18 mouse cellular contexts compared by ENCODE assay signal in genomic region chr9:121195106-121195505, GRCm38 (mm10).
"Had no signal": no experiment of that assay in that cellular context is flagged by ENCODE, and none has a peak within 500 bp of the region (broad histone marks: within the 10 kb centered on the region; RNA-seq: fewer than 3 reads in every experiment).

No protein-coding gene starts in this region.

- H3K4me1 ChIP-seq: midbrain, embryonic 10.5 days; midbrain, embryonic 13.5 days; midbrain, embryonic 15.5 days; neural tube, embryonic 13.5 days; neural tube, embryonic 15.5 days had no signal

- H3K9ac ChIP-seq: liver, embryonic 14.5 days; lung, embryonic 14.5 days; midbrain, embryonic 13.5 days; midbrain, embryonic 15.5 days; neural tube, embryonic 13.5 days; neural tube, embryonic 15.5 days had no signal

- H3K36me3 ChIP-seq: midbrain, embryonic 15.5 days had no signal

- H3K4me2 ChIP-seq: lung, embryonic 14.5 days; midbrain, embryonic 13.5 days; midbrain, embryonic 15.5 days; neural tube, embryonic 13.5 days; neural tube, embryonic 15.5 days had no signal

- H3K9me3 ChIP-seq: midbrain, embryonic 15.5 days had no signal

- H3K4me3 ChIP-seq: midbrain, embryonic 10.5 days; midbrain, embryonic 13.5 days; midbrain, embryonic 15.5 days; myocyte; neural tube, embryonic 13.5 days; neural tube, embryonic 15.5 days had no signal

- DNase-seq: lung, adult 18-20 months; lung, embryonic 14.5 days; lung, postnatal 10 days; lung, postnatal 4 days; retina, postnatal 1 day; right cerebral cortex, adult 18-20 months; right cerebral cortex, postnatal 25 days; right cerebral cortex, postnatal 4 days; spleen, adult 18-20 months; thymus, adult 18-20 months; thymus, postnatal 25 days had no signal

- ATAC-seq: midbrain, embryonic 13.5 days; midbrain, embryonic 15.5 days had no signal

- H3K27ac ChIP-seq: liver, embryonic 14.5 days; midbrain, embryonic 10.5 days; midbrain, embryonic 13.5 days; midbrain, embryonic 15.5 days; neural tube, embryonic 13.5 days; neural tube, embryonic 15.5 days had no signal

- H3K27me3 ChIP-seq: midbrain, embryonic 13.5 days; midbrain, embryonic 15.5 days; neural tube, embryonic 13.5 days; neural tube, embryonic 15.5 days had no signal
